Mouse (Mus musculus): Measurements from ENCODE around the gene Ctnnbip1.

DNA sequence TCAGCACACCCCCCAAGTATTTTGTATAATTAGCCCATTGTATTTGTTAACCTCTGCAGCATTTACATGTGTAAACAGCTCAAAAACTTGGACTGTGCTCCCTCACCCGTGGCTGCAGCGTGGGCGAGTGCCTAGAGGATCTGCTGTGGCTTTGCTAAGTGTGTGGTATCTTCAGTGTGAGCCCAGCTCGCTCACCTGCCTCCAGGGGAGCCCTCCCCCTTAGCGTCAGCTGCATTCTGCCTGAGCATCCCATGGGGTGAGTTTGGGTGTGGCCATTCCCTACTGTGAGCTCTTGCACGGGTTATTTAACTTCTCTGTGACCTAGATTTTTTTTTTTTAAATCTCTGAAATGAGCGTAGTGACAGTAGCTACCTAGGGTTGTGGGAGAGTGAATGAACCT is 84.2 kb downstream of the Ctnnbip1 start:
- TF ChIP-seq POLR2A (IDR thresholded peaks at IDR 0.05; ENCODE audit: borderline replicate concordance, extremely low read depth, low read depth, low read length) = no peak
- no peak for TF ChIP-seq CTCF (IDR thresholded peaks at IDR 0.05; ENCODE audit: insufficient read depth, low read length)

Measured in lung, adult 2 months (tissue).